Mouse (Mus musculus): Measurements from ENCODE around the gene Rnf7.
A peak's percentile ranks its signal among the peaks of the same experiment; 100 is the strongest.

Rnf7 gene

DNA sequence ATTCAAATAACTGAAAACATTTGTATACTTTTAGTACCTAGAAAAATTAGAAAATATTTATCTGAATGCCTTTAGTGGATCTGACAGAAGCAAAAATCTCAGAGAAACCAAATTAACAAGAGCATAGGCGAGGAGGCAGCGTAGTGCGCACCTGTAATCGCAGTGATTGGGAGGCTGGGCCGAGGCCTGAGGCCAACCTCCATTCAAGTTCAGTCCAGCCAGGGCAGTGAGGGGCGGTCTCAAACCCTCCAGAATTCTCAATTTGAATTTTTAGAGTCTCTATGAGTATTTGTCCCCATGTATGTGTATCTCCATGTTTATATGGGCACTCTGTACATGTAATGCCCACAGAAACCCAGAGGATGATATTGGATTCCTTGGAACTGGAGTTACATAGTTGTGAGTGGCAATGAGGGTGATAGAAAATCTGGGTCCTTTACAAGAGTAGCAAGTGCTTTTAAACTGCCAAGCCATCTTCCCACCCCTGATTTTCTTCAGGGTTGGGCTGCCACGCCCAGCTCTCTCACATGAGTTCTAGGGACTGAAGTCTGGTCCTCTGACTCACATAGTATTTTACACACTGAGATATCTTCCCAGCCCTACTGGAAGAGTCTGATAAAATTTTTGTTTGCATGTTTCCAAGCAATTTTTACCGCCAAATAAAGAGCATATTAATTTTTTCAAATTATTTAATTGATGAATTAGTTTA is 8.1 kb downstream of the Rnf7 start:
- no peak for DNase-seq (ENCODE audit: low spot score in 2 of 2)

DNA sequence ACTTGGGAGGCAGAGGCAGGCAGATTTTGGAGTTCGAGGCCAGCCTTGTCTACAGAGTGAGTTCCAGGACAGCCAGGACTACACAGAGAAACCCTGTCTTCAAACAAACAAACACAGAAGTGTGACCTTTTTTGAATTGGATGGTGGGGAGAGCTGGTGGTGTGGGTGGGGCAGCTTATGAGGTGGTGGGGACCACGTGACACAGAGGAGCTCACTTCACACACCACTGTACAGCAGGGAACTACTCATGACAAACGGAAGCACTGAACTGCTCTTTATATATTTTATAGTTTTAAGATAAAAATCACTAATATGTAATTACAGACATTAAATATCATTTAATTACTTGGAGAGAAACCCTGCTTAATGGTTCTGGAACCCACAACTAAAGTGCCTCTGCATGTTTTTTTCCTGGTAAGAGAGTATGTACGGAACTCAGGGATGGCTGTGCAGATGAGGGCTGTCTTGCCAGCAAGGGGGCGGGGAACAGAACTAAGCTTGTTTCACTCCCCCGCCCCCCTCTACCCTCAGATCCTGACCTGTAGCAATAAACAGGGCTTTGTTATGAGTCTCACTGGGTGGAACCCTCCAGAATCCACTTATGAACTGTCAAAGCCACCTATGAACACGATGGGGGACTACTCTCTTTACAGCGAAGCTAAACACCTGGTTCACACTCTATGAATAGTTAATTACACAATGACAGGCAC is 8.8 kb downstream of the Rnf7 start:
- DNase-seq (ENCODE audit: low spot score in 2 of 2), result peak in 1 of 2 experiments; percentile 10

DNA sequence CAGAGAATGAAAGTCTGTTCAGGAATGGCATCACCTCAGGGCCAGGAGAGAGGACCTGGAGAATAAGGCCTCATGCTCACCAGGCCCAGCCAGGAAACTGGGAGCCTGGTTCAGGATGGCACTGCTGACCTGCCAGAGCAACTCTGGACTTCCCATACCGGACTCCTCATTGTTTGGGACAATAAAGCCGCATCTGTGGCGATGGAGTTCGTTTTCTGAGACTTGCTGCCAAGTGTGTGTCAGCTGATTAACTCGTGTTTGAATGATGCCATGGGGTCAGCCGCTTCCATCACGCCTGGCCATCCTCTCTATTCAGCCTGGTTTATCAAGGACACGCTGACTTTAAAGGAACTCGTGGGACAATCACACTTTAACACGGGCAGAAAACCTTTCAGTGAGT is 14.8 kb downstream of the Rnf7 start:
- peak in 1 of 2 experiments; percentile 23 for DNase-seq (ENCODE audit: low spot score in 2 of 2)

DNA sequence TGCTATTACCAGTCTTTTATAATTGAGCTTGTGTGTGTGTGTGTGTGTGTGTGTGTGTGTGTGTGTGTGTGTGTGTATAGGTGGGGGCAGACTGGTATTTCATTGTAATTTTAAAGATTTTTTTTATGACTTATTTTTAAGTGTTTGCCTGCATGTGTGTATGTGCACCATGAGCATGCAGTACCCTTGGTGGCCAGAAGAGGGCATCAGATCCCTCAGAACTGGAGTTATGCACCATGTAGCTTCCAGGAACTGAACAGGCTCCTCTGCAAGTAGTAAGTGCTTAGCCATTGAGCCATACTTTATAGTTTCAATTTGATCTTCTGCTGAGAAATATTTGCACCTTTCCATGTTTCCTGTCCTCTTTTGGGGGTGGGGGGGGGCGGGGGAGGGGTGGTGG is 16.9 kb downstream of the Rnf7 start:
- DNase-seq (ENCODE audit: low spot score in 2 of 2), result no peak

DNA sequence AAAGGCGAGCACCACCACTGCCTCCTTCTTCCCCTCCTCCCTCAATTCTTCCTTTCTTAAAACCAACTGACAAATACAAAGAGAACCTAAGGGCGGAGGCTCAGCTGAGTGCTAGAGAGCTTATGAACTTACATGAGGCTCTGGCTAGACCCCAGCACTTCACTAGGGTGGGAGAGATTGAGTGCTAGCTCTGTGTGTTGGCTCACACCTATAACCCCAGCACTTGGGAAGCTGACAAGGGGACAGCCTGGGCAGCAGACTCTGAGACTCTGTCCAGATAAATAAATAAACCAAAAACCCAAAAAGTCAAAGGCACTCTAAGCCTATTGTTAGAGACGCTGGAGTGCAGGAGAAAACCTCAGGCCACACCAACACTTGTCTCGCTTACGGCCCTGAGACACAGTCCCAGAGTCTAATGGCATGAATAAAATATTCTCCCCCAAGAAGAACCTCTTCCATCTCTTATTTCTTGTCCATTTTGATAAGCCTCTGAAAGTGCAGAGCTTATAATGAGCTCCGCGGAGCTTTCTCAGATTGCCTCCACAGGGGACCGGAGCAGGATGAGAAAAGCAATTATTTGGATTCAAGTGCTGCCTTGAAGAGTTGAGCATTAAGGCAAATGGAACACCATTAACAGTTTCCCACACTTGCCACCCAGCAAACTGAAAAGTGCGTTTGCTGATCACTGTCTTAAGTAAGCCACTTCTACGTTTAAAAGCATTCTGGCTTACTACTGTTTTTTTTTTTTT is 18.2 kb downstream of the Rnf7 start:
- no peak for DNase-seq (ENCODE audit: low spot score in 2 of 2)

DNA sequence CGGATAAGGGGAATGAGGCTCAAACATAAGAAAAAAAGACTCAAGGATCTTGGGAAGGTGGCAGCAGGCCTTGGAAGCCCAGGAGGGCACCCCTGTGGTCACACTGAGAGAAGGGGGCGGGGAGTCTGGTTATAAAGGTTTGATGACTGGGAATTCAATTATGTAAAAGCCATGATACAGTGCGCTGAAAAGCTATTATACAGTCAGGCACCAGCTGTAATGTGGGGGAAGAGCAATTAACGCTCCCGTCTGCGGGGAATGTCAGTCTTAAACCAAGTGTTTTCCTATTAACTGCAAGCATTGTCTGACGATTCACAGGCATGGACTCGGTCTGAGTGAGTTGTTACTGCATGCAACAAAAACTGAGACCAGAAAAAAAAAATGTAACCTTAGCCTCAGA is 22.9 kb downstream of the Rnf7 start:
- DNase-seq (ENCODE audit: low spot score in 2 of 2), result no peak

DNA sequence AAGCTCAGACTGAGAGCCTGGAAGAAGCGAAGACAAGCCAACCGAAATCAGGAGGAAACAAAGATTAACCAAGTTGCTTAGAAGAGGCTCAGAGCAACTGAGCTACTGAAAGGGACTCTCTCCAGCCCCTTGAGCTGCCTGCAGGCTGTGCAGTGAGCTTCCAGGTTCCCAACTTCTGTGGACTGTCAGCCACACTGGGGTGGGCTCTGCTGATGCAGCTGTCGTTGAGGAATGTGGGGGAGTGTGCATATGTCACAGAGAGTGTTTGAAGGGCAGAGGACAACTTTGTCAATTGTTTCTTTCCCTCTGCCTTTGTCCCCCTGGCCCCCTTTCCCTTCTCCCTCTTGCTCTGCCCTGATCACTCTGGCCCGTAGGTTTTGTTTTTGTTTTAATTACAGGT is 25.5 kb downstream of the Rnf7 start:
- DNase-seq (ENCODE audit: low spot score in 2 of 2), result no peak

DNA sequence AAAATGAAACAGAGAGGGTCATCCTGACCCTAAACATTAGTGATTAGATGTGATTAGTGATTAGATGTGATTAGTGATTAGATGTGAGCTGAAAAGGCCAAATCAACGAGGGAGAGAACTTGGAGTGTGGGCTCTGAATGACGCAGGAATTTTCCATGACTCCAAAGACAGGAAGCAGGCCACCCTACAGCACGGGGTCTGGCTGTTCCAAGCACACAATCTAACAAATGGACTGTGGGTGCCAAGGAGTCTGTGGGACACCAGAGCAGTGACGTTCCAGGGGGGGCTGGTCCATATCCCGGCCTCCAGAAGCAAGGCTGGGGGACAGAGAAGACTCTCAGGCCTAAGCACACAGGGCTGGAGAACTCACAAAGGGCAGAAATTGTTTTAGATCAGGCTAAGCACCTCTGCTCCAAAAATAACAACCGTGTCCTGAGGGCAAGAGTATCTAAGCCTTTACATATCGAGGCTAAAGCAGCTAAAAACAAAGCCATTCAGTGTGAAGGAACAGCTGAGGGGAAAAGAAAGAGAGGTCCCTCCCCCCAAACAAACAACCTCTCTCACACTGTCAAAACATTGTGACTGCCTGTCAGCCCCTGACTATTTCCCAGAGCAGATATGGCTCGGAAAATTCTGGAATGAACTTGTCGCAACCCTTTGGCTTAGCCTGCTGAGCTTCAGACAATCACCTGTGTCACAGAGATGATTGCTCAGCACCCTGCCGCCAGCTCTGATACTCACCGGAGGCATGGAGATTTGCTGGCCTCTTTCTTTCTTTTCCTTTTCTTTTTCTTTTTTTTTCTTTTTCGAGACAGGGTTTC is 27.4 kb downstream of the Rnf7 start:
- no peak for DNase-seq (ENCODE audit: low spot score in 2 of 2)

DNA sequence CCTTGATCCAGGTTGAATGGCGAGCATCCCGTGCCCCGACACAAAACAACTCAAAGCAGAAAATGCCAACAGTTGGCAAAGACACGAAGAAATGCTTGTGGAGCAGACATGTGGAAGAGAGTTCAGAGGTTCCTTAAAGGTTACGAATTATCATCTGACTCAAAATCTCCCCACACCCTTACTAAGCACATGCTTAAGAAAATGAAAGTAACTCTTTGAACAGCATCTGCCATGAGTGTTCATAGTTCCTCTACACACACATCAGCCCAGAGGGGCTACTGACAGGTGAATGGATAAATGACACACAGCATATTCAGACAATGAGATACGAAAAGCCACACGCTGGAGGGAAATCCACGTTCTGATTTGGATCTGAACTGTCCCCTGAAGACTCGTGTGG is 29.0 kb downstream of the Rnf7 start:
- DNase-seq (ENCODE audit: low spot score in 2 of 2), result no peak

DNA sequence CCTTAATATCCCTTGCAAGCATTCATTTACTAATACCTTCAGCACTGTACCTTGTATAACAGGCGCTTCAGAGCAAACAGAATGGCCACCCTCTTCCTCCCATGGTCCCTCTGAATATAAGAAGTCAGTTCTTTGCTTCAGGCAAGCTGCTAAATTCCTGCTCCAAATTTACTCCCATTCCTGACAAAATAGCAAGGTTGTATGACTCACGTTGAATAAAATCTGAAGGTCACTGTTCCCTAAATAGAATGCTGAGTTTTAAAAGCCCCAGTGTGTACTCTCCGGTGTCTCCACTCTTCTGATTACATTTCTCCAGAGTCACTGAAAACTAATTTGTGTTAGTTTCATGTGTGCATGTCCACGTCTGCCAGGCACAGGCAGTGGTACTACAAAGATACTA is 33.1 kb downstream of the Rnf7 start:
- no peak for DNase-seq (ENCODE audit: low spot score in 2 of 2)

DNA sequence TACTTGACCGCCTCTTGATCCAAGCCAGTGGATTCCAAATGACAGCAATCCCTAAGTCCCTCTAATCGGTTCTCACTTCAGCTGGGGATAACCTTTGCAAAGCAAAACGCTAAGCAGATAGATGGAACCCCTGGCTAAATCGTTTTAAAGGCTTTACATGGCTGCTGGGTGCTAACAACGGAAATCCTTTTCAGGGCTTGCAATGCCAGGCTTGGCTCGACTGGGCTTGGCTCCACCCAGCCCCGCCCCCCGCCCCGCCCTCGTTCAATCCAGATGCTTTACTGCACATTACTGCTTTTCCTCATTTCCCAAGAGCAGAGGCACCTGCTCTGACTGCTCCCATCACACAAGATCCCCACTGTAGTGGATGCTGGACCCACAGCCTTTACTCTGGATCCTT is 36.4 kb downstream of the Rnf7 start:
- DNase-seq (ENCODE audit: low spot score in 2 of 2), result no peak

DNA sequence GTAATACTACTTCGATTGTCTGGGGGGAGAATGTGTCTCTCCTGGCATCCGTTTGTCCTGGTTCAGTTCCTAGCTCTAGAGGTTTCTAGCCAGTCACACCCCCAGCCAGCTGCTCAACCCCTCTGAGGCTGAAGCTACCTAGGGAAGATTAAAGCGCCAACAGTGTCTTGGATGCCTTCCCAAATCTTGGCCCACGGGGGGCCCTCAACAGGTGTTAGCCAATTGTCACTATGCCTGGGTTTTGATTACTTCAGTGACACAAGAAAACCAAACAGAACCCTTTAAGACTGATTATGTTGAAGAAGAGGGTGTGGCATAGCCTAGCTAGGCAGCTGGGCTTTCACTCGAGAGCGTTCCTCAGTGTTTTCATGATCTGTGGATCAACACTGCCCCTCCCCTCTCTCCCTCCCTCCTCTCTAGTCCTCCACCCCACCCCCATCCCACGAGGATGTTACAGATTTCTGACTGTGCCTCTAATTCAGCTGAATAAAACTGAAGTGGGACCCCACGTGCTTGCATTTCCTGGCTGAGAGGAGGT is 40.1 kb downstream of the Rnf7 start:
- peak in 1 of 2 experiments; percentile 5 for DNase-seq (ENCODE audit: low spot score in 2 of 2)

DNA sequence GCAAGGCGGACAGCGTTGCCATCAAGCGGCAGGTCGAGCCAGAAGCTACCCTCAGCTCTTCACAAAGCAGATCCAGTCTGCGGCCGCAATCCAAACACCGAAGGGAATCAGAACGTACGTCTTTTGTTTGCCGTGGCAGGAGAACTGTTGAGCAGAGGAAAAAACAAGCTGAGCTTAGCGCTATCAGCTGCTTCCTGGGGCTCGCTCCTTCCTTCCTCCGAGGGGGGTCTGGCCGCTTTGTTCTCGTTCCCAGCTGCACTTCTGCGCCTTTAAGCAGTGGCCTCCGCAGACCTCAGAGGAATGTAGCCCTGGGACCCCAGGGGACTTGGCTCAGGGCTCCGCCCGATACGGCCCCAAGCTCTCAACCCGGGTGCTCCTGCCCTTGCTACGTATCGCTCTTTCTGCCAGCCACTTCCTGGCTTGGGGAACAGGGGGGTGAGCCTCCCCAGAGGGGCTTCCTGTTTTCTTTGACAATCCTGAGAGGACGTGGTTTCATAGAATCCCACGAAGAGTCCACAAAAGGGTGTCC is 40.6 kb downstream of the Rnf7 start:
- peak in 1 of 2 experiments; percentile 12 for DNase-seq (ENCODE audit: low spot score in 2 of 2)

DNA sequence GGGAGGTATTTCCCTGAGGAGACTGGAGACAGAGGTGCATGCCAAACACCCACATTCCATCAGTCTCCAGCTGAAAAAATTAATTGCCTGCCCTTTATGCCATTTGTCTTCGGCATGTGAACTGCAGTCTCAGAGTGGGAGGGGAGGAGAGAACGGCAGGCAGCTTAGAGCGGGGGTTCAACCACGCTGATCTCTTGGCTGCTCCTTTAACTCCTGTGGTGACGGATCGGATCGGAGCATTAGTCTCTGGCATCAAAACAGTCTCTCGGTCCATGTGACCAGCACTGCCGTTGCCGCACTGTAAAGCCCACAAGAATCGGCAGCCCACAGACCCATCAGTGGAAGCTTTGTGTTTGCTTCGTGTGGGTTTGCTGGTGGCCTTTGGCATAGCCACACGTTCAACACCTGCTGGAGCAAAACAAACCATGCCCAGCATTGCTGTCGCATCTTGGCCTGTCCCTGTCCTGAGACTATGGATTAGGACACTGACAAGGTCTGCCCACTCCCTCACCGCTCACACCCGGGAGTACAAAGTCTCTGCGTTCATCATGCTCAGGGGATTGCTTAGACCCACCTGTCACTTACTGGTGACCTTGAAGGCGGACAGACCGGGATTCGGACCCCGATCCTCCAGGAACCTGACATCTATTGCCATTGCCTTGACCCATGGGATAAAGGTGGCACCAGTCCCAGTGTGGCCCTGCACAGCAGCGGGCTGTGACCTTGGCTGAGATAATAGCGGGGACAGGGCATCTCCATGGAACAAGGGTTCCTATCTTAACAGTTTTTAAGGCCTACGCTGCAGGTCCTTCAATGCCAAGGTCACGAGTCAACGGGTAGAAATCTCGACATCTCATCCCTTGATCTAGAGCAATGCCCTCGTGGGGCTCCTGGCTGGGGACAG is 41.3 kb downstream of the Rnf7 start:
- DNase-seq (ENCODE audit: low spot score in 2 of 2), result no peak

DNA sequence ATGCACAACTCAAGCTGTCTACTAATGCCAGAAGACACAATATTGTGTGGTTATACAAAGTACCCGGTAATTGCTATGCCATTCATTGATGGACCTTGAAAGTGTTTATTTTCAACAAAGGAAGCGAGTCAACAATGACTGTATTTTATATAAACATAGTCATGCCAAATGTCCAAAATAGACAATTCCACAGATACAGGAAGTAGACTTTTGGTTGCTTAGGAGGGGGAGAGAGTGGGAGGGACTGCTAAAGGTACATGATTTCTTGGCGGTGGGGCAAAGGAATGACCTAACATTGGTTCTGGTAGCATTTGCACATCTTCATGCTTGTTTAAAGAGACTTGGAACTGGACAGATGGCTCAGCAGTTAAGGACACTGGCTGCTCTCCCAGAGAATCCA is 45.9 kb downstream of the Rnf7 start:
- no peak for DNase-seq (ENCODE audit: low spot score in 2 of 2)

DNA sequence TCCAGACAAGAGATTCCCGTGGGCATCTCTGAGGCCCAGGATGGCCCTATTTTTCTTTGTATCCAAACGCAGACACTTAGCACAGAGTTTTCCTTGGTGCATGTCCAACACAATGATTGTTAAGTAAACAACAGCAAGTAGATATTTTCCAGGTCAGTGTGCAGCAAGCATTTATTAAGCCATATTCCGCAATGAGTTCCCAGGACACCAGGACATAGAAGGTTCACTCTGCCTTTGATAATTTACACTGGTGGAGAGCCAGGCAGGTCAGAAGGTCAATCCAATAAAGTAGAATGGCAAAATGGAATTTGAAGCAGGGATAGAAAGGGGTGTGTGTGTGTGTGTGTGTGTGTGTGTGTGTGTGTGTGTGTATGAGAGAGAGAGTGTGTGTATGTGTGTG is 47.4 kb downstream of the Rnf7 start:
- no peak for DNase-seq (ENCODE audit: low spot score in 2 of 2)

DNA sequence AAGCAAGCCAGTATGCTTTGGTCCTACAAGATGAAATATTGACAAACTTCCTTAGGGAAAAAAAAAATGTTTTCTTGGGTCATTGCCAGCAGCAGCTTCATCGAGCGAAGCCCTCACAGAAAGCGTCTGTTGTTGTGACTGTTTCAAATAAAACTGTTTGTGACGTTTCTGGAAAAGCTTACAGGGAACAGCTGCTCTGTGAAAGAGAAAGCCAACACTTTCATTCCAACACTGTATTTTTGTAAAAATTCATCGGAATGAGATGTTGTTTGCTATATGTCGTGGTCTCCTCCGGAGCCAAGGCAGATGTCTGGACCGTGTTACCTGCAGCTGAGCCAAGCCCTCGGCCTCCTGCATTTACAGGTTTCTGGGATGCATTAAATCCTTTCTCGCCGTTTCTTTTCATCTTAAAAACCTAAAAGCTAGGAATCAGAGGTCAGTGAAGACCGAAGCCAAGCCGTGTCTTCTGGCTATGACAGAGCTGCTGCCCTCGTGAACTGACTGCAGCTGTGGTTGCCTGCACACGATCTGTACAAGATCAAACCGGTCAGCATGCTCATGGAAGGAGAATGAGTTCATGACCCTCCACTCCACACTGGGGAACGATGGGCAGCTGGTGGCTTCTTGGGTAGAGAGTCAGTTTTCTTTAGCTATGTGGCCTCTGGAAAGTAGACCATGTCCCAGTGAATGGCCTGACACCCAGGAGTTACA is 50.0 kb downstream of the Rnf7 start:
- DNase-seq (ENCODE audit: low spot score in 2 of 2), result peak in 1 of 2 experiments; percentile 23

DNA sequence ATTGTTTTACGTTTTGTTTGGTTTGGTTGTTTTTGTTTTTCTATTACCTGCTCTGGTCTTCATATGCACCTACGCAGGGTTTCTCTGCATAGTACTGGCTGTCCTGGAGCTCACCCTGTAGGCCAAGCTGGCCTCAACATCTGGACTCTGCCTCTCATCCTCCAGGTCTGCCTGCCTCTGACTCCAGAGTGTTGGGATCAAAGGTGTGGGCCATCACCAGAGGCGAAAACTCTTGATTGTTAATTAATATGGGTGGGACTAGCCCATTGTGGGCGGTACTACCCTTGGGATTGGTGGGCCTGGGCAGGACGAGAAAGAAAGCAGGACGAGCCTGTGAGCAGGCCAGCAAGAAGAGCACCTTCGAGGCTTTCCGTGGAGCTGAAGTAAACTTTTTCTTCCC is 54.4 kb downstream of the Rnf7 start:
- DNase-seq (ENCODE audit: low spot score in 2 of 2), result no peak
